Mouse (Mus musculus): ENCODE results near the gene Slc28a3. TPM values are rescaled to one million over a fixed set of nuclear protein-coding genes. Genes with fewer than 3 reads are reported as not detected.
A peak's percentile ranks its signal among the peaks of the same experiment; 100 is the strongest.

Gene Slc28a3
- polyA plus RNA-seq, 1 experiment from 2014 or later: not detected

- no peak overlapping the region for H3K27ac ChIP-seq (replicated peaks)
- H3K4me3 ChIP-seq: no peak overlapping the region
- 0 out of 2 replicates have a peak, but pooled peaks cover 8% of the 10 kb centered on the region for H3K4me1 ChIP-seq
- WGBS: 34% methylated on average over 7 of the region's 7 CpGs
- no peak overlapping the region for H3K9ac ChIP-seq (replicated peaks)
- H3K9me3 ChIP-seq: no peaks in the 10 kb centered on the region
- no peak overlapping the region for H3K4me2 ChIP-seq (replicated peaks)
- no peak for ATAC-seq (ENCODE audit: low FRiP score, low read depth)
- H3K27me3 ChIP-seq: peaks cover 11% of the 10 kb centered on the region; the same call in 1 of the 2 replicates
- no peaks in the 10 kb centered on the region for H3K36me3 ChIP-seq
Measured at GRCm38 (mm10) chr13:58610059-58610458, 618 bp downstream of the Slc28a3 start.

GRCm38 (mm10) chr13:58601201-58601855 is 9.3 kb downstream of the Slc28a3 start:
- 78% methylated on average over 10 of the region's 10 CpGs for WGBS
- ATAC-seq (ENCODE audit: low FRiP score, low read depth): no peak

GRCm38 (mm10) chr13:58598578-58598977 is 12.1 kb downstream of the Slc28a3 start:
- Histone ChIP-seq H3K27ac (replicated peaks) (no peak overlapping the region), H3K9me3 (no peaks in the 10 kb centered on the region), H3K36me3 (no peaks in the 10 kb centered on the region), H3K4me2 (replicated peaks) (no peak overlapping the region), H3K4me3 (no peak overlapping the region), H3K9ac (replicated peaks) (no peak overlapping the region), H3K27me3 (no peaks in the 10 kb centered on the region), H3K4me1 (no peaks in the 10 kb centered on the region)
- ATAC-seq (ENCODE audit: low FRiP score, low read depth): no peak
- WGBS: 72% methylated on average over 4 of the region's 4 CpGs

More at GRCm38 (mm10) chr13:58601201-58601855, 9.3 kb downstream of the Slc28a3 start:
- Histone ChIP-seq H3K27me3 (no peaks in the 10 kb centered on the region), H3K4me1 (no peaks in the 10 kb centered on the region), H3K27ac (replicated peaks) (no peak overlapping the region), H3K36me3 (no peaks in the 10 kb centered on the region), H3K9me3 (no peaks in the 10 kb centered on the region), H3K4me3 (no peak overlapping the region), H3K4me2 (replicated peaks) (no peak overlapping the region), H3K9ac (replicated peaks) (no peak overlapping the region)

GRCm38 (mm10) chr13:58593129-58593528 is 17.5 kb downstream of the Slc28a3 start:
- H3K9me3 ChIP-seq: no peaks in the 10 kb centered on the region
- no peak overlapping the region for H3K4me3 ChIP-seq
- no peak overlapping the region for H3K27ac ChIP-seq (replicated peaks)
- H3K4me1 ChIP-seq: 0 out of 2 replicates have a peak, but pooled peaks cover 4% of the 10 kb centered on the region
- ATAC-seq (ENCODE audit: low FRiP score, low read depth): no peak
- 34% methylated on average over 7 of the region's 7 CpGs for WGBS
- H3K9ac ChIP-seq (replicated peaks): no peak overlapping the region
- H3K36me3 ChIP-seq: no peaks in the 10 kb centered on the region
- peaks cover 4% of the 10 kb centered on the region; the same call in 1 of the 2 replicates for H3K27me3 ChIP-seq
- no peak overlapping the region for H3K4me2 ChIP-seq (replicated peaks)

- Histone ChIP-seq H3K9me3 (no peaks in the 10 kb centered on the region), H3K9ac (replicated peaks) (no peak overlapping the region), H3K4me1 (0 out of 2 replicates have a peak, but pooled peaks cover 4% of the 10 kb centered on the region), H3K4me2 (replicated peaks) (no peak overlapping the region), H3K4me3 (no peak overlapping the region), H3K27me3 (peaks cover 6% of the 10 kb centered on the region; the same call in 1 of the 2 replicates), H3K27ac (replicated peaks) (no peak overlapping the region), H3K36me3 (no peaks in the 10 kb centered on the region)
- WGBS: 91% methylated on average over 7 of the region's 7 CpGs
- ATAC-seq (ENCODE audit: low FRiP score, low read depth): no peak
Measured at GRCm38 (mm10) chr13:58591912-58592311, 18.8 kb downstream of the Slc28a3 start.

- peaks cover 6% of the 10 kb centered on the region; the same call in 1 of the 2 replicates for H3K27me3 ChIP-seq
Measured at GRCm38 (mm10) chr13:58590630-58591029, 20.0 kb downstream of the Slc28a3 start.

GRCm38 (mm10) chr13:58589517-58589858 is 21.2 kb downstream of the Slc28a3 start:
- Histone ChIP-seq H3K4me1 (0 out of 2 replicates have a peak, but pooled peaks cover 4% of the 10 kb centered on the region), H3K27ac (replicated peaks) (no peak overlapping the region), H3K9ac (replicated peaks) (0 out of 2 replicates have a peak overlapping the region, but pooled peaks have one; percentile 31), H3K4me3 (no peak overlapping the region), H3K27me3 (peaks cover 6% of the 10 kb centered on the region; the same call in 1 of the 2 replicates), H3K36me3 (no peaks in the 10 kb centered on the region), H3K9me3 (no peaks in the 10 kb centered on the region), H3K4me2 (replicated peaks) (peak overlapping the region; percentile 34)
- WGBS: 6% methylated on average over 9 of the region's 9 CpGs
- ATAC-seq (ENCODE audit: low FRiP score, low read depth): 0 out of 2 replicates have a peak, but pooled peaks have one; percentile 47

More at GRCm38 (mm10) chr13:58590630-58591029, 20.0 kb downstream of the Slc28a3 start:
- H3K9ac ChIP-seq (replicated peaks): no peak overlapping the region
- no peak for ATAC-seq (ENCODE audit: low FRiP score, low read depth)
- no peaks in the 10 kb centered on the region for H3K36me3 ChIP-seq
- WGBS: 46% methylated on average over 6 of the region's 6 CpGs
- 0 out of 2 replicates have a peak, but pooled peaks cover 4% of the 10 kb centered on the region for H3K4me1 ChIP-seq
- no peaks in the 10 kb centered on the region for H3K9me3 ChIP-seq
- H3K4me3 ChIP-seq: no peak overlapping the region
- no peak overlapping the region for H3K27ac ChIP-seq (replicated peaks)
- no peak overlapping the region for H3K4me2 ChIP-seq (replicated peaks)

- Histone ChIP-seq H3K4me3 (no peak overlapping the region), H3K4me1 (0 out of 2 replicates have a peak, but pooled peaks cover 4% of the 10 kb centered on the region), H3K27me3 (peaks cover 6% of the 10 kb centered on the region; the same call in 1 of the 2 replicates), H3K9ac (replicated peaks) (0 out of 2 replicates have a peak overlapping the region, but pooled peaks have one; percentile 31), H3K27ac (replicated peaks) (no peak overlapping the region), H3K9me3 (no peaks in the 10 kb centered on the region), H3K4me2 (replicated peaks) (peak overlapping the region; percentile 34), H3K36me3 (no peaks in the 10 kb centered on the region)
- no peak for ATAC-seq (ENCODE audit: low FRiP score, low read depth)
- WGBS: 59% methylated on average over 15 of the region's 15 CpGs
Measured at GRCm38 (mm10) chr13:58588655-58589516, 21.8 kb downstream of the Slc28a3 start.

GRCm38 (mm10) chr13:58587962-58588361 is 22.7 kb downstream of the Slc28a3 start:
- Histone ChIP-seq H3K9me3 (no peaks in the 10 kb centered on the region), H3K4me2 (replicated peaks) (no peak overlapping the region), H3K27me3 (peaks cover 6% of the 10 kb centered on the region; the same call in 1 of the 2 replicates), H3K9ac (replicated peaks) (no peak overlapping the region), H3K4me3 (no peak overlapping the region), H3K27ac (replicated peaks) (no peak overlapping the region), H3K4me1 (0 out of 2 replicates have a peak, but pooled peaks cover 4% of the 10 kb centered on the region), H3K36me3 (no peaks in the 10 kb centered on the region)
- WGBS: 89% methylated on average over 7 of the region's 7 CpGs
- no peak for ATAC-seq (ENCODE audit: low FRiP score, low read depth)

- ATAC-seq (ENCODE audit: low FRiP score, low read depth): no peak
- no peak overlapping the region for H3K4me2 ChIP-seq (replicated peaks)
- no peaks in the 10 kb centered on the region for H3K4me1 ChIP-seq
- H3K36me3 ChIP-seq: no peaks in the 10 kb centered on the region
- no peaks in the 10 kb centered on the region for H3K27me3 ChIP-seq
- H3K27ac ChIP-seq (replicated peaks): no peak overlapping the region
- 87% methylated on average over 9 of the region's 9 CpGs for WGBS
- H3K9ac ChIP-seq (replicated peaks): no peak overlapping the region
- no peak overlapping the region for H3K4me3 ChIP-seq
- no peaks in the 10 kb centered on the region for H3K9me3 ChIP-seq
Measured at GRCm38 (mm10) chr13:58566181-58566580, 44.5 kb downstream of the Slc28a3 start.

- 81% methylated on average over 15 of the region's 15 CpGs for WGBS
Measured at GRCm38 (mm10) chr13:58560497-58561138, 50.1 kb downstream of the Slc28a3 start.

More at GRCm38 (mm10) chr13:58560497-58561138, 50.1 kb downstream of the Slc28a3 start:
- Histone ChIP-seq H3K27ac (replicated peaks) (no peak overlapping the region), H3K4me2 (replicated peaks) (no peak overlapping the region), H3K9me3 (no peaks in the 10 kb centered on the region), H3K4me3 (no peak overlapping the region), H3K4me1 (no peaks in the 10 kb centered on the region), H3K9ac (replicated peaks) (no peak overlapping the region), H3K27me3 (no peaks in the 10 kb centered on the region), H3K36me3 (no peaks in the 10 kb centered on the region)
- no peak for ATAC-seq (ENCODE audit: low FRiP score, low read depth)

Measured in midbrain, embryonic 12.5 days (tissue).